Mouse (Mus musculus): ENCODE measurements around the gene Slc6a20b.

DNA sequence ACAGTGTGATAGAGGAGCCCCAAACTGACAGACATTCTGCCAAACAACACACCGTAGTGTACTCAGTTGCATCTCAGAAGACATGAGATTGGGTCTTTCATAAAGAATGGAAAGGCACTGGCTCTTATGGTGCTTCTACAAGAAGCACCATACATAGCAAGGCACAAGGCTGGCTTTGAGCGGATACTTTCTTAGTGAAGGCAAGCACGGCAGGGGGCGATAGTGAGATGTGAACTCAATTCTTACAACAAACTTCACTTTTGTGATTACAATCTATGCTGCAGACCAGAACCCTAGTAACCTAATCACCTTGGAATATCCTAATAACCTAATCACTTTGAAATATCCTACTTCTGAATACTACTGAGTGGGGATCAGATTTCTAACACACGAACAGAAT is 33.3 kb upstream of the Slc6a20b start:
- TF ChIP-seq CTCF (IDR thresholded peaks at IDR 0.05; ENCODE audit: borderline replicate concordance, control insufficient read depth, extremely low read depth, insufficient read depth, low read length, poor library complexity) (no peak), POLR2A (IDR thresholded peaks at IDR 0.05; ENCODE audit: control insufficient read depth, extremely low read depth, insufficient read depth, low read length, poor library complexity) (no peak)
